Mouse (Mus musculus): Measurements from ENCODE around the gene Asic2. TPM values are rescaled to one million over a fixed set of nuclear protein-coding genes. Genes with fewer than 3 reads are reported as not detected.
A peak's percentile ranks its signal among the peaks of the same experiment; 100 is the strongest.

Gene Asic2
- 12.4 and 14.7 TPM in 2 replicates for polyA plus RNA-seq (2014; fragmentation: Nextera tagmentation; extraction: Ambion mirVana)

- Histone ChIP-seq H3K4me3 (replicated peaks; ENCODE audit: low read length) (peak within 1 kb of the TSS; percentile 40), H3K9me3 (ENCODE audit: control insufficient read depth, low read length) (no peaks in the 10 kb centered on the region), H3K27me3 (ENCODE audit: control insufficient read depth, insufficient read depth, low read length) (peaks cover 12% of the 10 kb centered on the region; the same call in 1 of the 2 replicates), H3K27ac (peak within 1 kb of the TSS; percentile 60; the same call in 1 of the 2 replicates), H3K9ac (peak within 1 kb of the TSS; percentile 71), H3K4me2 (replicated peaks) (peak within 1 kb of the TSS; percentile 87), H3K4me1 (replicated peaks; ENCODE audit: control insufficient read depth, insufficient read depth, low read length) (peaks cover 48% of the 10 kb centered on the region), H3K36me3 (replicated peaks; ENCODE audit: control insufficient read depth, insufficient read depth) (no peaks in the 10 kb centered on the region)
- ATAC-seq (ENCODE audit: low FRiP score) (no peak), DNase-seq (ENCODE audit: low spot score) (peak; percentile 59)
- 1% methylated on average over 29 of the region's 29 CpGs for WGBS
Observed at GRCm38 (mm10) chr11:81968401-81968881, at the start of gene Asic2. Gene Asic2 (minus strand): TSS chr11:81968457.

GRCm38 (mm10) chr11:82016181-82016780 is 48.0 kb upstream of the Asic2 start:
- WGBS = 76% methylated on average over 3 of the region's 3 CpGs
- H3K27me3 ChIP-seq (ENCODE audit: control insufficient read depth, insufficient read depth, low read length) = no peaks in the 10 kb centered on the region
- no peaks in the 10 kb centered on the region for H3K9me3 ChIP-seq (ENCODE audit: control insufficient read depth, low read length)
- H3K36me3 ChIP-seq (replicated peaks; ENCODE audit: control insufficient read depth, insufficient read depth) = no peaks in the 10 kb centered on the region
- ATAC-seq (ENCODE audit: low FRiP score) = no peak
- DNase-seq (ENCODE audit: low spot score) = no peak
- no peak overlapping the region for H3K4me2 ChIP-seq (replicated peaks)
- H3K9ac ChIP-seq = no peak overlapping the region
- H3K4me3 ChIP-seq (replicated peaks; ENCODE audit: low read length) = no peak overlapping the region
- H3K27ac ChIP-seq = no peak overlapping the region
- no peaks in the 10 kb centered on the region for H3K4me1 ChIP-seq (replicated peaks; ENCODE audit: control insufficient read depth, insufficient read depth, low read length)

- H3K4me3 ChIP-seq (replicated peaks; ENCODE audit: low read length) = no peak overlapping the region
- no peak overlapping the region for H3K4me2 ChIP-seq (replicated peaks)
- H3K9me3 ChIP-seq (ENCODE audit: control insufficient read depth, low read length) = no peaks in the 10 kb centered on the region
- H3K36me3 ChIP-seq (replicated peaks; ENCODE audit: control insufficient read depth, insufficient read depth) = no peaks in the 10 kb centered on the region
- H3K4me1 ChIP-seq (replicated peaks; ENCODE audit: control insufficient read depth, insufficient read depth, low read length) = no peaks in the 10 kb centered on the region
- ATAC-seq (ENCODE audit: low FRiP score) (no peak), DNase-seq (ENCODE audit: low spot score) (no peak)
- H3K27ac ChIP-seq = no peak overlapping the region
- WGBS = 79% methylated on average over 2 of the region's 2 CpGs
- no peaks in the 10 kb centered on the region for H3K27me3 ChIP-seq (ENCODE audit: control insufficient read depth, insufficient read depth, low read length)
- no peak overlapping the region for H3K9ac ChIP-seq
Observed at GRCm38 (mm10) chr11:82015066-82015465, 46.8 kb upstream of the Asic2 start.

- WGBS = 50% methylated on average over 1 of the region's 1 CpGs
- H3K4me3 ChIP-seq (replicated peaks; ENCODE audit: low read length) = no peak overlapping the region
- DNase-seq (ENCODE audit: low spot score) (no peak), ATAC-seq (ENCODE audit: low FRiP score) (no peak)
- no peak overlapping the region for H3K4me2 ChIP-seq (replicated peaks)
- no peaks in the 10 kb centered on the region for H3K4me1 ChIP-seq (replicated peaks; ENCODE audit: control insufficient read depth, insufficient read depth, low read length)
- no peak overlapping the region for H3K27ac ChIP-seq
- no peak overlapping the region for H3K9ac ChIP-seq
- H3K36me3 ChIP-seq (replicated peaks; ENCODE audit: control insufficient read depth, insufficient read depth) = no peaks in the 10 kb centered on the region
- H3K9me3 ChIP-seq (ENCODE audit: control insufficient read depth, low read length) = no peaks in the 10 kb centered on the region
- H3K27me3 ChIP-seq (ENCODE audit: control insufficient read depth, insufficient read depth, low read length) = no peaks in the 10 kb centered on the region
Observed at GRCm38 (mm10) chr11:82013756-82014155, 45.5 kb upstream of the Asic2 start.

- H3K36me3 ChIP-seq (replicated peaks; ENCODE audit: control insufficient read depth, insufficient read depth) = no peaks in the 10 kb centered on the region
- no peaks in the 10 kb centered on the region for H3K9me3 ChIP-seq (ENCODE audit: control insufficient read depth, low read length)
- H3K27me3 ChIP-seq (ENCODE audit: control insufficient read depth, insufficient read depth, low read length) = no peaks in the 10 kb centered on the region
- H3K27ac ChIP-seq = no peak overlapping the region
- DNase-seq (ENCODE audit: low spot score) = no peak
- ATAC-seq (ENCODE audit: low FRiP score) = no peak
- H3K4me2 ChIP-seq (replicated peaks) = no peak overlapping the region
- H3K4me3 ChIP-seq (replicated peaks; ENCODE audit: low read length) = no peak overlapping the region
- H3K9ac ChIP-seq = no peak overlapping the region
- 55% methylated on average over 8 of the region's 8 CpGs for WGBS
- H3K4me1 ChIP-seq (replicated peaks; ENCODE audit: control insufficient read depth, insufficient read depth, low read length) = peaks cover 8% of the 10 kb centered on the region
Observed at GRCm38 (mm10) chr11:82011411-82012193, 43.3 kb upstream of the Asic2 start.

GRCm38 (mm10) chr11:82010115-82010514 is 41.9 kb upstream of the Asic2 start:
- H3K27ac ChIP-seq = no peak overlapping the region
- WGBS = 93% methylated on average over 3 of the region's 3 CpGs
- no peaks in the 10 kb centered on the region for H3K9me3 ChIP-seq (ENCODE audit: control insufficient read depth, low read length)
- H3K36me3 ChIP-seq (replicated peaks; ENCODE audit: control insufficient read depth, insufficient read depth) = no peaks in the 10 kb centered on the region
- H3K27me3 ChIP-seq (ENCODE audit: control insufficient read depth, insufficient read depth, low read length) = no peaks in the 10 kb centered on the region
- DNase-seq (ENCODE audit: low spot score) = no peak
- no peak overlapping the region for H3K4me3 ChIP-seq (replicated peaks; ENCODE audit: low read length)
- no peak overlapping the region for H3K9ac ChIP-seq
- ATAC-seq (ENCODE audit: low FRiP score) = no peak
- H3K4me2 ChIP-seq (replicated peaks) = no peak overlapping the region
- peaks cover 9% of the 10 kb centered on the region for H3K4me1 ChIP-seq (replicated peaks; ENCODE audit: control insufficient read depth, insufficient read depth, low read length)

GRCm38 (mm10) chr11:82006796-82007423 is 38.7 kb upstream of the Asic2 start:
- no peak for DNase-seq (ENCODE audit: low spot score)
- Histone ChIP-seq H3K4me1 (replicated peaks; ENCODE audit: control insufficient read depth, insufficient read depth, low read length) (peaks cover 9% of the 10 kb centered on the region), H3K4me2 (replicated peaks) (no peak overlapping the region), H3K36me3 (replicated peaks; ENCODE audit: control insufficient read depth, insufficient read depth) (no peaks in the 10 kb centered on the region), H3K27me3 (ENCODE audit: control insufficient read depth, insufficient read depth, low read length) (no peaks in the 10 kb centered on the region), H3K27ac (0 out of 2 replicates have a peak overlapping the region, but pooled peaks have one; percentile 17), H3K4me3 (replicated peaks; ENCODE audit: low read length) (no peak overlapping the region), H3K9me3 (ENCODE audit: control insufficient read depth, low read length) (no peaks in the 10 kb centered on the region), H3K9ac (no peak overlapping the region)
- WGBS = 54% methylated on average over 12 of the region's 12 CpGs
- ATAC-seq (ENCODE audit: low FRiP score) = no peak

GRCm38 (mm10) chr11:82004810-82005209 is 36.6 kb upstream of the Asic2 start:
- Histone ChIP-seq H3K9ac (no peak overlapping the region), H3K4me2 (replicated peaks) (no peak overlapping the region), H3K4me3 (replicated peaks; ENCODE audit: low read length) (no peak overlapping the region), H3K4me1 (replicated peaks; ENCODE audit: control insufficient read depth, insufficient read depth, low read length) (peaks cover 9% of the 10 kb centered on the region), H3K27me3 (ENCODE audit: control insufficient read depth, insufficient read depth, low read length) (no peaks in the 10 kb centered on the region), H3K27ac (no peak overlapping the region), H3K36me3 (replicated peaks; ENCODE audit: control insufficient read depth, insufficient read depth) (no peaks in the 10 kb centered on the region), H3K9me3 (ENCODE audit: control insufficient read depth, low read length) (no peaks in the 10 kb centered on the region)
- WGBS = 77% methylated on average over 2 of the region's 2 CpGs
- ATAC-seq (ENCODE audit: low FRiP score) = no peak
- no peak for DNase-seq (ENCODE audit: low spot score)

- no peak overlapping the region for H3K27ac ChIP-seq
- no peak overlapping the region for H3K4me3 ChIP-seq (replicated peaks; ENCODE audit: low read length)
- 65% methylated on average over 5 of the region's 5 CpGs for WGBS
- no peak for DNase-seq (ENCODE audit: low spot score)
- H3K27me3 ChIP-seq (ENCODE audit: control insufficient read depth, insufficient read depth, low read length) = no peaks in the 10 kb centered on the region
- no peaks in the 10 kb centered on the region for H3K36me3 ChIP-seq (replicated peaks; ENCODE audit: control insufficient read depth, insufficient read depth)
- ATAC-seq (ENCODE audit: low FRiP score) = no peak
- no peaks in the 10 kb centered on the region for H3K9me3 ChIP-seq (ENCODE audit: control insufficient read depth, low read length)
- H3K4me1 ChIP-seq (replicated peaks; ENCODE audit: control insufficient read depth, insufficient read depth, low read length) = no peaks in the 10 kb centered on the region
- H3K4me2 ChIP-seq (replicated peaks) = no peak overlapping the region
- no peak overlapping the region for H3K9ac ChIP-seq
Observed at GRCm38 (mm10) chr11:82000581-82000980, 32.3 kb upstream of the Asic2 start.
